Mouse (Mus musculus) E14TG2a.4 (cell line): Measurements from ENCODE around the gene Serinc5.

Experiments
- CTCF ChIP-seq: conservative IDR thresholded peaks from 2 replicates; pipeline ENCODE4 v1.5.1; 2014; ENCODE audit warnings: low read length
- NANOG ChIP-seq: IDR thresholded peaks from 2 replicates; pipeline ENCODE4 v1.6.1; 2014; ENCODE audit warnings: borderline replicate concordance, low read length, mixed read lengths
- POU5F1 ChIP-seq: IDR thresholded peaks from 2 replicates; pipeline ENCODE4 v1.6.1; 2014; ENCODE audit warnings: low read length, borderline replicate concordance

DNA sequence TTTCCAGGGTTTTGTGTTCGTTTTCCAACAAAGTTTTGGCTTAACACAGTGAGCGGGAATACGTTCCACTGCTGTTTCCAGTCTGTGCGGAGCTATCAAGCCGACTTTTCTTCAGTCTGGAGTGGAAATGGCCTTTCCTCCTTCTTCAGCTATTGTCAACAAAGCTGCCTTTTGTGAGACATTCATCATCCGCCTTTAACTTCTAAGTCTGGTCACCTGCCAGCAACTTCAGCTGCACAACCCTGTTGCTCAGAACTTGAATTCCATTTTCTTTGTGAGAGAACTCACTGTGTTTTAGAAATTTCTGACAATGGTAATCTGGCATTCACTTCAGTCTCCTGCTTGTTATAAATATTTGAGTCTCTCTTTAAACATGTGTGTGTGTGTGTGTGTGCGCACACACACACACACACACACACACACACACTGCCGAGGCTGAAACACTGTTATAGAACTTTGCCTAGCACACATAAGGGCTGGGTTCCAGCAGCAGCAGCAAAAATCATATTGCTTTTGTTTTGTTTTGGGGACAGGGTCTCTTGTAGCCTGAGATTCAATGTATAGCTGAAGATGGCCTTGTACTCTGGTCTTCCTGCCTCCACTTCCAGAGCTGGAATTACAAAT lies 26.7 kb upstream of the Serinc5 start:
- TF ChIP-seq CTCF (no peak), NANOG (no peak), POU5F1 (no peak)
